10 mouse cellular contexts compared by ENCODE assay signal in genomic region chr10:76455289-76455688, GRCm38 (mm10). TPM values are rescaled to one million over a fixed set of nuclear protein-coding genes. Genes with fewer than 3 reads are reported as not detected.
DNase-seq lines count a peak whose midpoint lies in the region; ATAC-seq and TF ChIP-seq lines count a peak whose summit lies in the region.
"Had no signal": no experiment of that assay in that cellular context is flagged by ENCODE, and none has a peak within 500 bp of the region (broad histone marks: within the 10 kb centered on the region; RNA-seq: fewer than 3 reads in every experiment).

No protein-coding gene starts in this region.

- no peak overlapping the region for H3K9ac ChIP-seq in lung, embryonic 14.5 days
- H3K9ac ChIP-seq: hindbrain, embryonic 15.5 days had no signal

- TF ChIP-seq CTCF in testis, adult 2 months (IDR thresholded peaks at IDR 0.05; ENCODE audit: control insufficient read depth, insufficient read depth, insufficient replicate concordance, low read depth, low read length): peak; percentile 62; the same call in 1 of the 2 replicates
- peak; percentile 75 for TF ChIP-seq CTCF in lung, embryonic 14.5 days (IDR thresholded peaks at IDR 0.05; ENCODE audit: low read depth)

- no peak overlapping the region for H3K27ac ChIP-seq in testis, adult 2 months (ENCODE audit: control insufficient read depth, insufficient read depth, low read depth, low read length)
- no peak overlapping the region for H3K27ac ChIP-seq in lung, embryonic 14.5 days (ENCODE audit: low read depth)
- H3K27ac ChIP-seq: hindbrain, embryonic 15.5 days had no signal

- H3K36me3 ChIP-seq in testis, adult 2 months (ENCODE audit: control insufficient read depth, insufficient read depth, low read length): no peaks in the 10 kb centered on the region
- no peaks in the 10 kb centered on the region for H3K36me3 ChIP-seq in lung, embryonic 14.5 days (ENCODE audit: insufficient read depth)
- H3K36me3 ChIP-seq: hindbrain, embryonic 15.5 days had no signal

- TF ChIP-seq POLR2A in testis, adult 2 months (IDR thresholded peaks at IDR 0.05; ENCODE audit: control insufficient read depth, low read depth, low read length): no peak

- H3K4me2 ChIP-seq in lung, embryonic 14.5 days: no peak overlapping the region
- H3K4me2 ChIP-seq: hindbrain, embryonic 15.5 days had no signal

- no peaks in the 10 kb centered on the region for H3K9me3 ChIP-seq in lung, embryonic 14.5 days (ENCODE audit: low read depth, low read length)
- H3K9me3 ChIP-seq: hindbrain, embryonic 15.5 days had no signal

- peak; percentile 69 to 80 for DNase-seq in cerebellum, postnatal 14 days
- no peak for DNase-seq in cerebellum, adult 11 months
- DNase-seq in testis, postnatal 14 days (ENCODE audit: low spot score): no peak
- DNase-seq in embryo, embryonic 9.5 days (ENCODE audit: extremely low spot score): peak; percentile 19
- DNase-seq in kidney, adult 9 months: peak; percentile 55
- DNase-seq in lung, embryonic 14.5 days: peak; percentile 76
- DNase-seq in right cerebral cortex, postnatal 10 days (ENCODE audit: low spot score in 2 of 2): peak; percentile 46 to 57

- H3K4me1 ChIP-seq in testis, adult 2 months (ENCODE audit: control insufficient read depth, insufficient read depth, low read length): no peaks in the 10 kb centered on the region
- H3K4me1 ChIP-seq in lung, embryonic 14.5 days (ENCODE audit: insufficient read depth): no peaks in the 10 kb centered on the region
- H3K4me1 ChIP-seq: hindbrain, embryonic 15.5 days had no signal

- 50% methylated on average over 5 of the region's 5 CpGs for WGBS in lung, embryonic 14.5 days

- H3K4me3 ChIP-seq in testis, adult 2 months (ENCODE audit: control insufficient read depth, low read depth, low read length): no peak overlapping the region
- no peak overlapping the region for H3K4me3 ChIP-seq in lung, embryonic 14.5 days (ENCODE audit: low read depth, low read length)
- H3K4me3 ChIP-seq: hindbrain, embryonic 15.5 days had no signal

- ATAC-seq in lung, embryonic 14.5 days (ENCODE audit: insufficient read depth): no peak

- H3K27me3 ChIP-seq in testis, adult 2 months (ENCODE audit: control insufficient read depth, insufficient read depth, low read length): no peaks in the 10 kb centered on the region
- H3K27me3 ChIP-seq in lung, embryonic 14.5 days (ENCODE audit: insufficient read depth, low read length): no peaks in the 10 kb centered on the region
- H3K27me3 ChIP-seq: hindbrain, embryonic 15.5 days had no signal

RNA-seq across cellular contexts. Expression of gene 2610028H24Rik, which starts 6.4 kb away (rescaled TPM):
- 0.23 and 0.47 TPM in 2 replicates for polyA plus RNA-seq in testis, adult 2 months (2012; rRNA removed)
- polyA plus RNA-seq in lung, embryonic 14.5 days (2014; fragmentation: Nextera tagmentation; extraction: Ambion mirVana): 0.14 TPM in 1 of 2 replicates, not detected in the other
- polyA plus RNA-seq: hindbrain, embryonic 15.5 days; neural tube, embryonic 14.5 days had no signal

RNA-seq across cellular contexts. Expression of gene Pcnt, which starts 12.7 kb away (rescaled TPM):
- 54.9 and 58.5 TPM in 2 replicates for polyA plus RNA-seq in testis, adult 2 months (2012; rRNA removed)
- polyA plus RNA-seq in lung, embryonic 14.5 days (2014; fragmentation: Nextera tagmentation; extraction: Ambion mirVana): 20.3 and 23.0 TPM in 2 replicates

RNA-seq across cellular contexts. Expression of gene Mcm3ap, which starts 13.4 kb away (rescaled TPM):
- 9.9 and 11.3 TPM in 2 replicates for polyA plus RNA-seq in testis, adult 2 months (2012; rRNA removed)
- polyA plus RNA-seq in lung, embryonic 14.5 days (2014; fragmentation: Nextera tagmentation; extraction: Ambion mirVana): 66.8 and 67.6 TPM in 2 replicates

RNA-seq across cellular contexts. Expression of gene Ybey, which starts 13.6 kb away (rescaled TPM):
- polyA plus RNA-seq in testis, adult 2 months (2012; rRNA removed): 1.1 and 1.2 TPM in 2 replicates
- 5.7 and 6.1 TPM in 2 replicates for polyA plus RNA-seq in lung, embryonic 14.5 days (2014; fragmentation: Nextera tagmentation; extraction: Ambion mirVana)

RNA-seq across cellular contexts. Expression of gene AC141477.1, which starts 15.0 kb away (rescaled TPM):
- not detected in 2 replicates for polyA plus RNA-seq in testis, adult 2 months (2012; rRNA removed)
- polyA plus RNA-seq in lung, embryonic 14.5 days (2014; fragmentation: Nextera tagmentation; extraction: Ambion mirVana): not detected in 2 replicates
- polyA plus RNA-seq: hindbrain, embryonic 15.5 days; neural tube, embryonic 14.5 days had no signal

Comparison
In these comparisons a context has a peak if more than half of its experiments do, and no peak if none do; other contexts are left out.
1. DNase-seq: peak in cerebellum, postnatal 14 days (2 of 2), embryo, embryonic 9.5 days (single experiment), kidney, adult 9 months (single experiment), lung, embryonic 14.5 days (single experiment) and right cerebral cortex, postnatal 10 days (2 of 2); none in cerebellum, adult 11 months (single experiment) and testis, postnatal 14 days (single experiment).